Mouse (Mus musculus) limb, embryonic 10.5 days (tissue): Measurements from ENCODE around the gene Ptgs1. TPM values are rescaled to one million over a fixed set of nuclear protein-coding genes. Genes with fewer than 3 reads are reported as not detected.

Source experiments
- DNase-seq: peaks from one replicate; pipeline ENCODE4 v3.0.0-alpha.2; 2017; ENCODE audit warnings: low spot score
- H3K27ac ChIP-seq: fragments of 300-500 bp; sonication (generic); 2 replicates; pipeline ENCODE4 v1.5.1; 2016; ENCODE audit warnings: mild to moderate bottlenecking
- H3K27me3 ChIP-seq: fragments of 300-500 bp; sonication (generic); 2 replicates; pipeline ENCODE4 v1.6.1; 2016; ENCODE audit warnings: low read depth, mild to moderate bottlenecking; ENCODE audit not compliant: poor library complexity, severe bottlenecking
- H3K36me3 ChIP-seq: fragments of 300-500 bp; sonication (generic); 2 replicates; pipeline ENCODE4 v1.6.1; 2016; ENCODE audit warnings: mild to moderate bottlenecking, moderate library complexity
- H3K4me1 ChIP-seq: fragments of 300-500 bp; sonication (generic); 2 replicates; pipeline ENCODE4 v1.6.1; 2016
- H3K4me3 ChIP-seq: fragments of 300-500 bp; sonication (generic); 2 replicates; pipeline ENCODE4 v1.5.1; 2016; ENCODE audit warnings: mild to moderate bottlenecking, moderate library complexity
- H3K9me3 ChIP-seq: fragments of 300-500 bp; sonication (generic); replicated peaks from 2 replicates; pipeline ENCODE4 v1.6.1; 2016; ENCODE audit warnings: mild to moderate bottlenecking
- WGBS: fragments of 180-500 bp; shearing (Covaris S2); methylation state at CpG from one replicate; pipeline ENCODE4 v1.1.7; 2016; 5-methylcytosine and 5-hydroxymethylcytosine counted together
- polyA plus RNA-seq: library from polyadenylated mRNA; unstranded; fragments of >200 nt; fragmentation: Nextera tagmentation; extraction: Ambion mirVana; gene quantifications from 2 replicates; pipeline ENCODE4 v1.2.1, GENCODE M21; 2016

The Ptgs1 gene
- polyA plus RNA-seq, 1 experiment from 2014 or later: 3.3 TPM

GRCm38 (mm10) chr2:36238467-36238866 is 8.2 kb downstream of the Ptgs1 start:
- Histone ChIP-seq H3K9me3 (no peaks in the 10 kb centered on the region), H3K27me3 (no peaks in the 10 kb centered on the region), H3K27ac (no peak overlapping the region), H3K4me1 (peaks cover 10% of the 10 kb centered on the region), H3K36me3 (no peaks in the 10 kb centered on the region), H3K4me3 (no peak overlapping the region)
- WGBS: 79% methylated on average over 3 of the region's 3 CpGs
- no peak for DNase-seq

GRCm38 (mm10) chr2:36238951-36239350 is 8.7 kb downstream of the Ptgs1 start:
- DNase-seq: no peak
- 85% methylated on average over 2 of the region's 2 CpGs for WGBS
- Histone ChIP-seq H3K27ac (no peak overlapping the region), H3K4me3 (no peak overlapping the region), H3K9me3 (no peaks in the 10 kb centered on the region), H3K27me3 (no peaks in the 10 kb centered on the region), H3K36me3 (no peaks in the 10 kb centered on the region), H3K4me1 (peaks cover 10% of the 10 kb centered on the region)

GRCm38 (mm10) chr2:36242514-36242913 is 12.3 kb downstream of the Ptgs1 start:
- 91% methylated on average over 13 of the region's 13 CpGs for WGBS
- no peaks in the 10 kb centered on the region for H3K9me3 ChIP-seq
- no peaks in the 10 kb centered on the region for H3K27me3 ChIP-seq
- H3K36me3 ChIP-seq: no peaks in the 10 kb centered on the region
- no peak overlapping the region for H3K4me3 ChIP-seq
- H3K27ac ChIP-seq: no peak overlapping the region
- DNase-seq: no peak
- H3K4me1 ChIP-seq: no peaks in the 10 kb centered on the region

GRCm38 (mm10) chr2:36243296-36243891 is 13.2 kb downstream of the Ptgs1 start:
- DNase-seq: no peak
- Histone ChIP-seq H3K4me3 (no peak overlapping the region), H3K27me3 (no peaks in the 10 kb centered on the region), H3K4me1 (no peaks in the 10 kb centered on the region), H3K27ac (no peak overlapping the region), H3K9me3 (no peaks in the 10 kb centered on the region), H3K36me3 (no peaks in the 10 kb centered on the region)
- WGBS: 87% methylated on average over 9 of the region's 9 CpGs

- no peak for DNase-seq
- H3K36me3 ChIP-seq: no peaks in the 10 kb centered on the region
- WGBS: 78% methylated on average over 5 of the region's 5 CpGs
Measured at GRCm38 (mm10) chr2:36243892-36244309, 13.7 kb downstream of the Ptgs1 start.

GRCm38 (mm10) chr2:36244705-36245104 is 14.5 kb downstream of the Ptgs1 start:
- Histone ChIP-seq H3K27ac (no peak overlapping the region), H3K36me3 (no peaks in the 10 kb centered on the region), H3K27me3 (no peaks in the 10 kb centered on the region), H3K4me1 (no peaks in the 10 kb centered on the region), H3K4me3 (no peak overlapping the region), H3K9me3 (no peaks in the 10 kb centered on the region)
- no peak for DNase-seq
- 90% methylated on average over 3 of the region's 3 CpGs for WGBS

More at GRCm38 (mm10) chr2:36243892-36244309, 13.7 kb downstream of the Ptgs1 start:
- Histone ChIP-seq H3K9me3 (no peaks in the 10 kb centered on the region), H3K27me3 (no peaks in the 10 kb centered on the region), H3K4me1 (no peaks in the 10 kb centered on the region), H3K4me3 (no peak overlapping the region), H3K27ac (no peak overlapping the region)

- H3K9me3 ChIP-seq: no peaks in the 10 kb centered on the region
- DNase-seq: no peak
- no peaks in the 10 kb centered on the region for H3K36me3 ChIP-seq
- no peak overlapping the region for H3K4me3 ChIP-seq
- 77% methylated on average over 3 of the region's 3 CpGs for WGBS
- H3K27ac ChIP-seq: no peak overlapping the region
- no peaks in the 10 kb centered on the region for H3K4me1 ChIP-seq
- H3K27me3 ChIP-seq: no peaks in the 10 kb centered on the region
Measured at GRCm38 (mm10) chr2:36247964-36248363, 17.7 kb downstream of the Ptgs1 start.

- DNase-seq: no peak
- Histone ChIP-seq H3K27ac (no peak overlapping the region), H3K4me3 (no peak overlapping the region), H3K9me3 (no peaks in the 10 kb centered on the region), H3K27me3 (no peaks in the 10 kb centered on the region), H3K4me1 (no peaks in the 10 kb centered on the region), H3K36me3 (no peaks in the 10 kb centered on the region)
- WGBS: 87% methylated on average over 8 of the region's 8 CpGs
Measured at GRCm38 (mm10) chr2:36251156-36251555, 20.9 kb downstream of the Ptgs1 start.

- DNase-seq: no peak
- no peaks in the 10 kb centered on the region for H3K4me1 ChIP-seq
- H3K27ac ChIP-seq: no peak overlapping the region
- H3K4me3 ChIP-seq: no peak overlapping the region
- H3K9me3 ChIP-seq: no peaks in the 10 kb centered on the region
- no peaks in the 10 kb centered on the region for H3K36me3 ChIP-seq
- H3K27me3 ChIP-seq: no peaks in the 10 kb centered on the region
- WGBS: 89% methylated on average over 4 of the region's 4 CpGs
Measured at GRCm38 (mm10) chr2:36252505-36252904, 22.3 kb downstream of the Ptgs1 start.

- WGBS: 80% methylated on average over 2 of the region's 2 CpGs
- no peaks in the 10 kb centered on the region for H3K27me3 ChIP-seq
- H3K27ac ChIP-seq: no peak overlapping the region
- no peaks in the 10 kb centered on the region for H3K9me3 ChIP-seq
- DNase-seq: no peak
- H3K36me3 ChIP-seq: no peaks in the 10 kb centered on the region
- H3K4me1 ChIP-seq: no peaks in the 10 kb centered on the region
- H3K4me3 ChIP-seq: no peak overlapping the region
Measured at GRCm38 (mm10) chr2:36254445-36254844, 24.2 kb downstream of the Ptgs1 start.

GRCm38 (mm10) chr2:36256931-36257330 is 26.7 kb downstream of the Ptgs1 start:
- no peaks in the 10 kb centered on the region for H3K36me3 ChIP-seq
- no peak for DNase-seq
- no peaks in the 10 kb centered on the region for H3K4me1 ChIP-seq
- no peaks in the 10 kb centered on the region for H3K9me3 ChIP-seq
- H3K27me3 ChIP-seq: no peaks in the 10 kb centered on the region
- no peak overlapping the region for H3K27ac ChIP-seq
- H3K4me3 ChIP-seq: no peak overlapping the region

- H3K9me3 ChIP-seq: no peaks in the 10 kb centered on the region
- H3K4me3 ChIP-seq: no peak overlapping the region
- no peak for DNase-seq
- H3K27ac ChIP-seq: no peak overlapping the region
- H3K36me3 ChIP-seq: no peaks in the 10 kb centered on the region
- 76% methylated on average over 4 of the region's 4 CpGs for WGBS
- no peaks in the 10 kb centered on the region for H3K27me3 ChIP-seq
- H3K4me1 ChIP-seq: no peaks in the 10 kb centered on the region
Measured at GRCm38 (mm10) chr2:36259382-36259781, 29.2 kb downstream of the Ptgs1 start.

GRCm38 (mm10) chr2:36259798-36260540 is 29.7 kb downstream of the Ptgs1 start:
- no peaks in the 10 kb centered on the region for H3K27me3 ChIP-seq
- no peak overlapping the region for H3K27ac ChIP-seq
- no peaks in the 10 kb centered on the region for H3K36me3 ChIP-seq
- H3K4me3 ChIP-seq: no peak overlapping the region
- no peak for DNase-seq
- no peaks in the 10 kb centered on the region for H3K9me3 ChIP-seq
- H3K4me1 ChIP-seq: no peaks in the 10 kb centered on the region
- 86% methylated on average over 6 of the region's 6 CpGs for WGBS
